Mouse (Mus musculus) gastrocnemius, postnatal 4 days (tissue): ENCODE measurements around the gene Ccdc71. TPM values are rescaled to one million over a fixed set of nuclear protein-coding genes. Genes with fewer than 3 reads are reported as not detected.

ENCODE experiments used
- DNase-seq, 2 experiments: peaks; one replicate each; pipeline ENCODE4 v3.0.0; 2021 to 2022; ENCODE audit warnings: low spot score in 2 of 2, mixed read lengths in 2 of 2
- total RNA-seq, 2 experiments: library from RNA; stranded (reverse); gene quantifications; 2 replicates each; pipeline ENCODE4 v1.2.3; 2021

Ccdc71 gene
- total RNA-seq, 2 experiments from 2014 or later, result 27.0 to 31.3 TPM

- no peak for DNase-seq
Measured at GRCm38 (mm10) chr9:108455747-108456571, 4.4 kb upstream of the Ccdc71 start.

GRCm38 (mm10) chr9:108456953-108457352 is 3.4 kb upstream of the Ccdc71 start:
- no peak for DNase-seq

GRCm38 (mm10) chr9:108459939-108460318 is 398 bp upstream of the Ccdc71 start:
- no peak for DNase-seq

- no peak for DNase-seq
Measured at GRCm38 (mm10) chr9:108461181-108461631, 879 bp downstream of the Ccdc71 start, which contains the start of gene Klhdc8b. TSS of gene Klhdc8b (minus strand) at chr9:108461581.

- DNase-seq, result no peak
Measured at GRCm38 (mm10) chr9:108461675-108462074, 1.3 kb downstream of the Ccdc71 start.

GRCm38 (mm10) chr9:108462192-108462591 is 1.9 kb downstream of the Ccdc71 start:
- no peak for DNase-seq

- no peak for DNase-seq
Measured at GRCm38 (mm10) chr9:108463713-108464112, 3.4 kb downstream of the Ccdc71 start.

- no peak for DNase-seq
Measured at GRCm38 (mm10) chr9:108466219-108466618, 5.9 kb downstream of the Ccdc71 start.

GRCm38 (mm10) chr9:108469430-108469829 is 9.1 kb downstream of the Ccdc71 start:
- DNase-seq, result no peak

GRCm38 (mm10) chr9:108469845-108470244 is 9.5 kb downstream of the Ccdc71 start:
- no peak for DNase-seq

GRCm38 (mm10) chr9:108474528-108474927 is 14.2 kb downstream of the Ccdc71 start:
- no peak for DNase-seq

GRCm38 (mm10) chr9:108478638-108479156 is 18.4 kb downstream of the Ccdc71 start:
- DNase-seq, result peak; percentile 80 to 89

- peak in 1 of 2 experiments; percentile 33 for DNase-seq
Measured at GRCm38 (mm10) chr9:108479241-108479640, 18.9 kb downstream of the Ccdc71 start.

- peak in 1 of 2 experiments; percentile 35 for DNase-seq
Measured at GRCm38 (mm10) chr9:108479721-108480351, 19.5 kb downstream of the Ccdc71 start, which contains the start of gene Lamb2. TSS of gene Lamb2 (plus strand) at chr9:108479736.

GRCm38 (mm10) chr9:108480813-108481519 is 20.6 kb downstream of the Ccdc71 start:
- DNase-seq, result no peak

GRCm38 (mm10) chr9:108481520-108482210 is 21.3 kb downstream of the Ccdc71 start:
- no peak for DNase-seq

- DNase-seq, result no peak
Measured at GRCm38 (mm10) chr9:108483051-108483790, 22.9 kb downstream of the Ccdc71 start.

GRCm38 (mm10) chr9:108484021-108484420 is 23.7 kb downstream of the Ccdc71 start:
- no peak for DNase-seq

GRCm38 (mm10) chr9:108485301-108485875 is 25.1 kb downstream of the Ccdc71 start:
- DNase-seq, result no peak
